Mouse (Mus musculus) 3T3-L1 (cell line): ENCODE data around the gene Prame.
"Not testable (repeated sequence)": the region's sequence is repeated elsewhere in the genome, so short reads cannot be mapped to it uniquely, and the experiment has no call there.

ENCODE experiments used
- DNase-seq: peaks from one replicate; pipeline ENCODE4 v3.0.0-alpha.2; 2015; ENCODE audit warnings: low read depth, low spot score

Gene Prame

DNA sequence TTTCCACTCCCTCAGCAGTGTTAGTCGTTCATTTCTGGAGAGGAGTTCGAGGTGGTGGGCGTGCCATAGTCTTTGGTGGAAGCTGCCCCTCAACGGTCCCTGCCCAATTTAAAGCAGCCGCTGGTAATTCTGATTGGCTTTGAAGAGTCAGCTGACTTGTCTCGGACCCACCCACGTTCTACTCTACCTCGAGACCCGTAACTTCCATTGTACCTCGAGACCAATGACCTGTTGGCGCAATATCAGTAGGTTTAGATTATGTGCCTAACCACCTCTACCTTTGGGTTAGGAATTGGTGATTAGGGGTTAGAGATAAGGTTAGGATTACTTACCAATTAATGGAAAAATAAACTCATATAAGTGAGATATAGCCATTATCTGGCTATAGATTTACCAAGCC lies at the start of gene Prame:
Gene Prame, minus strand, starts transcription at position 101 of the 400 bp plus-strand sequence.
- no peak for DNase-seq

DNA sequence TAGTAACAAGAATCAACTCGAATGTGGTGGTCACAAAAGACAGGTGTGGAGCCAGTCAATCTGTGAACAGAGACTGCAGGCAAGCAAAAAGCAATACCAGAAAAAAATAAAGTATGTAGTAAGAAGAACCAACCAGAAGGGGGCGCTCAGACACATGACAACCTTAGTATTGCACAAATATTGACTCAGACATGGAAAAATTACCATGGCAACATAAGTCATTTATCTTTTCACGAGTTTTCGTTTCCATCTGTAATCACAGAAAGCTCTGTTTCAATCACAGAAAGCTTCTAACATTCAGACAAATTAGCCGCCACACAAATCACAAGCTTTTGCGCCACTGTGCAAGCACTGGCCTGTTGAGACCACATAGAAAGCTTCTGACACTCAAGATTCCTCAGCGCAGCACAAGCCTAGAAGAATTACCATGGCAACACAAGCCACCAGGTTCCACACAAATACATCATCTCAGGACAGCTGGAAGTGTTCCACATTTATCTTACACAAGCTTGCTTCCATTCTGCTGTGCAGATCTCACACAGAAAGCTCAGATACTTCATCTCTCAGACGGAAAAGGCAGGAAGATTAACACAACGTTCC lies 24.8 kb upstream of the Prame start:
- DNase-seq: peak; percentile 25

DNA sequence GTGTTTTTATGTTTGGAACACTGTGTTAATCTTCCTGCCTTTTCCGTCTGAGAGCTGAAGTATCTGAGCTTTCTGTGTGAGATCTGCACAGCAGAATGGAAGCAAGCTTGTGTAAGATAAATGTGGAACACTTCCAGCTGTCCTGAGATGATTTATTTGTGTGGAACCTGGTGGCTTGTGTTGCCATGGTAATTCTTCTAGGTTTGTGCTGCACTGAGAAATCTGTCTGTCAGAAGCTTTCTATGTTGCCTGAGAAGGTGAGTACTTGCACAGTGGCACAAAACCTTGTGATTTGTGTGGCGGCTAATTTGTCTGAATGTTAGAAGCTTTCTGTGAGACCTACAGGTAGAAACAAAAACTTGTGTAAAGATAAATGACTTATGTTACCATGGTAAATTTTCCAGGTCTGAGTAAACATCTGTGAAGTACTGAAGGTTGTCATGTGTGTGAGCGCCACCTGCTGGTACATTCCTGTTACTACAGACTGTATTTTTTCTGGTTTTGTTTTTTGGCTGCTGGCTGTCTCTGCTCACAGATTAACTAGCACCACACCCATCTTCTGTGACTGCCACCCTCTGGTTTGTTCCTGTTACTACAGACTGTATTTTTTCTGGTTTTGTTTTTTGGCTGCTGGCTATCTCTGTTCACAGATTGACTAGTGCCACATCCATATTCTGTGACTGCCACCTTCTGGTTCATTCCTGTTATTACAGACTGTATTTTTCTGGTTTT lies 26.0 kb downstream of the Prame start:
- peak; percentile 20 for DNase-seq

- no peak for DNase-seq
Measured at GRCm38 (mm10) chrX:135598677-135599076, 28.8 kb downstream of the Prame start, which contains the start of gene Nxf7. Nxf7 (minus strand) TSS chrX:135598777.

GRCm38 (mm10) chrX:135598096-135598495 lies 29.4 kb downstream of the Prame start:
- DNase-seq: no peak

DNA sequence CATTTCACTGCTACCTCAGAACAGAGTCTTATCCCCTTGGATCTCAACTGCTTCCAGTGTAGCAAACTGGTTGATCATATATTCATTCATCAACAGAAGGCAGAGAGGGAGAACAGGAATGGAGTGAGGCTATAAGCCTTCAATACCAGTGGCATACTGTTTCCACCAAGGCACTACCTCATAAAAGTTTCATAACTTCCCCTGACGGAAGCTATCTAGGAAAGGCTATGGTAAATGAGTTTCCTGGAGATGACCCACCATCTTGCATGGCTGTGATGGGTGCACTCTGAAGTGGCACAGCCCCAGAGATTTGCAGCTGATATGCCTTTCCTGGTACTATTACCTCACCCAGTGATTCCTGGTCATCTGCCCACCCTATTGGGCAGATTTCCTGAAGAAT lies 51.1 kb downstream of the Prame start:
- DNase-seq: no peak

DNA sequence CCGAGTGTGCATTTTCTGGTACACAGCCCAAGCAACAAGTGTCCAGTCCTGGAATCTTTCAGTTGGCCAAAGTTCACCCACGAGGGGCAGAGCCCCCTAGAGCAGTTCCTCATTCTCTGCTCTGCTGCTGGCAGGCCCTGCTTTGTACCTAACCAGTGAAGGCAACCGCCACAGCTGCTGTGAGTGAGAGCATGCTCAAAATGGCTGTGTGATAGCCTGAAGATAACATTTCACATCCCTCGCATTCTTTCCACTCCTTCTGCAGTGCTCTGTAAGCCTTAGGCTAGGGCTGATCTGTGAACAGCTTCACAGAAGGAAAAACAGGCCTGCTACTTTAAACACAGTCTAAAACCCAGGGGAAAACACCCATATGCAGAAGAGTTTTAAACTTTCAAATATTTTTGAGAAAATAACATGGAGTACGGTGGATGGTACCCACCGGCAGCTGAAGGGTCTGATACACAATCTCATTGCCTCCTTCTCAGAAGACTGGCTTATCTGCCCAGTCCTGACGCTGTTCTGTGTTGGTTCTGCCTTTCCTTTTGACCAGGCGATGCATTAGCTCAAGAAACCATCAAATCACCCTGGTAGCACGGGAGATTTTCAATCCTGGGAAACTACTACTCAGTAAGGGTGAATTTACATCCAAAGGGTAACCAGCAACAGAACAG lies 52.4 kb downstream of the Prame start:
- not testable (repeated sequence) for DNase-seq

- DNase-seq: not testable (repeated sequence)
Measured at GRCm38 (mm10) chrX:135574261-135574957, 53.1 kb downstream of the Prame start.

- DNase-seq: peak; percentile 69
Measured at GRCm38 (mm10) chrX:135569467-135569866, 58.0 kb downstream of the Prame start.

GRCm38 (mm10) chrX:135564934-135565333 lies 62.6 kb downstream of the Prame start:
- DNase-seq: not testable (repeated sequence)
